Mouse (Mus musculus) monocyte, adult 5-6 weeks (primary cell): ENCODE measurements around the gene Acin1. TPM values are rescaled to one million over a fixed set of nuclear protein-coding genes. Genes with fewer than 3 reads are reported as not detected.
"Not testable (repeated sequence)": the region's sequence is repeated elsewhere in the genome, so short reads cannot be mapped to it uniquely, and the experiment has no call there.

Source experiments
- ATAC-seq: fragments of 153-309, 156-312 bp; replicated peaks from 2 replicates; pipeline ENCODE4 v1.8.0; 2017; ENCODE audit warnings: mild to moderate bottlenecking; ENCODE audit not compliant: low TSS enrichment, insufficient number of reproducible peaks, severe bottlenecking, poor library complexity, low FRiP score
- total RNA-seq: library from RNA; stranded (forward); fragments of 200-1000, 200-491, 200-594 nt; gene quantifications from 3 replicates; pipeline ENCODE4 v1.2.3, GENCODE M21; 2017

Acin1 gene
- total RNA-seq, 1 experiment from 2014 or later, result 322 TPM

DNA sequence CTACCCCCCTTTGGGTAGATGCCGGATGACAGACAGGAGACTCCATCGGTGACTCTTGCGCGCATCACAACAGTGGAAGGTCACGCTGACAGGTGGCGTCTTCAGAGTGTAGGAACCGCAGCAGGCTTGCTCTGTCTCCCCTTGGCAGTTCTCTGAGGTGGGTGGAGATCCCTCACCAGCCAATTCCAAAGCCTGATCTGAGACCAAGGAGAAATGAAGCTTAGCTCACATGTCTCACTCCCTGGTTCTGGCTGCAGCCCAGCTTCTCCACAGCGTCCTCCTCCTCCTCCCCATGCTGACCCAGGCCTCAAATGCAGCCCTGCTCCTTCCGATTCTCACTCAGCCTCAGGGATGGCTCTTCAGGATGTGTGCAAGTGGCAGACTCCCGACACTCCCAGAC is 61.8 kb downstream of the Acin1 start:
- ATAC-seq, result no peak

DNA sequence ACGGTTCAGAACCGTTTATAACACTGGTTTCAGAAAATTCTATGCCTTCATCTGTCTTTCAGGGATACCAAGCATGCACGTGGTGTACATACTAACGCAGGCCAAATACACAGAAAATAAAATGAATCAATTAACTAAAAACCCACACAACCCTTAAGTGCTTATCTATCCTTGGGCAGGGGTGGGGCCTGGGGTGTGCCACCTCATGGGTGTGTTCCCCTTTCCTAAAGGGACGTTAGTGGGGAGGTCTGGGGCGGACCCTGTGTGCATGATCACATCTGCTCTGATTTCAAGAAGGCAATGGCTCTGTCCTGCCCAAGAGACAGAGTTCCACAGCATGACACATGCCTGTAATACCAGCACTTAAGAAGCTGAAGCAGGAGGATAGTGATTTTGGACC is 63.4 kb downstream of the Acin1 start:
- ATAC-seq, result no peak

DNA sequence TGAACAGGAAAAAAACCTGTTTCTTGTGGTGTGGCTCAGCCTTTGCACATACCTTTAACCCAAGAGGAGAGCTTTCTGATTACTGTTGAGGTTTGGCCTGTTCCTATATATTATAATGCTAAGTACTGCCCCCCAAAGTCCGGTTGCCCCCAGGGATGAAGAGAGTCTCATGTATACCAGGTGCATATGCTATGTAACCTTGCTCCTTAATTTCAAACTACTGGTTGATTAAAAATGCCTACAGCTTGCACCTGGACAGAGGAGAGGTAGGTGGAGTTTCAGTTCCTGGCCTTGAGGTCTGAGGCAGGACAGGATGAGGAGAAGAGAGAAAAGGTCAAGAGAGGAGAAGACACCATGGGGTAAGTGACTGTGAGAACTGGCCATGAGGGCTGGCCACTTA is 65.6 kb downstream of the Acin1 start, which contains the start of gene Psmb11:
Gene Psmb11, plus strand, starts transcription at position 301 of the 400 bp plus-strand sequence.
- no peak for ATAC-seq

DNA sequence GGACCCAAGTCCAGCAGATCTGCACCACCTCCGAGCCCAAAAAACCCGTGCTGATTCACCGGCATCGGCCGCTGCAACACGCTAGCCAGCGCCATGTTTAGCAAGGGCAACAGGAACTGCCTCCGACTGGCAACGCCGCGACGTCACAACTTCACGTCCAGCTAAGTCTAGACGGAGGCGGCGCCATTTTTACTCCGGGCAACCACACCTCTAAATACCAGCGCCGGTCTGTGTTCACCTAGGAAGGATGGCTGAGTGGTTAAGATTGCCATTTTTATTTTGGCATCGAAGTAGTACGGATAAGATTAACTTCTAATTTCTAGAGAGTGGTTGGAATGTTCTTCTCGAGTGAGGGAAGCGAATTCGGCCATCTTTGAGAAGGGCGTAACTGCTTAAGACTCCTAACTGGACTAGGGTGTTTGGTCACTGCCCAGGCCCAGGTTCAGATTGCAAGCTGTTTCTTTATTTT is 68.8 kb downstream of the Acin1 start, which contains the start of gene Psmb5:
Gene Psmb5, minus strand, starts transcription at position 126 of the 469 bp plus-strand sequence.
- peak; percentile 92 for ATAC-seq

DNA sequence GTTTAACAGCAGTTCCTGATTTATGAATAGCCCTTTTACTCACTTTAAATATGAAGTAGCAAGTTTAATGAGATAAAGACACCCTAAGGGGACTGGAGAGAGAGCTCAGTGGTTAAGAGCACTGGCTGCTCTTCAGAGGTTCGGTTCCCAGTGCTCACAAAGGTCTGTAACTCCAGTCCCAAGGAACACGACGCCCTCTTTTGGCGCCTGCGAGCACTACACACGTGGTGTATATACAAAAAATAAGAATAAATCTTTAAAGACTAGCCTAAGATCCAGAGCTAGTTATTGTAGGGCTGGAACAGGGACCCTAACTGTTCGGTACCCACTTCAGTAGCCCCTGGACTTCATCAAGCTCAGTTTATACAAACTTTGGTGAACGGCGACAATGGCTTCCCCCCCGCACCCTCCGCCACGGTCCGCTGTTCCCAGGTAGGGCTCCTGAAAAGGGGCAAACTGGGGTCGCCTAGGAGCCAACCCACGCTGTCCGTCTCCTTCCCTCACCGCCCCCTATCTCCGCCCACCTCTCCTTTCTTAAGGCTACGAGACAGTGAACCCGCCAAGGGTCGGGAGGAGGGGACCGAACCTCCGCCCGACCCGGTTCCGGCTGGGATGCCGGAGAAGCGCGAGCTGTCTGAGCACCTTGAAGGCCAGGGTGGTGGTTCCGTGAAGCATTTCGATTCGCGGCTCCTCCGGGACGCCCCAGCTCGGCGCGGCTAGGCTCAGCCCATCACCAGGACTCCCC is 69.4 kb downstream of the Acin1 start:
- ATAC-seq, result 0 out of 2 replicates have a peak, but pooled peaks have one; percentile 10

DNA sequence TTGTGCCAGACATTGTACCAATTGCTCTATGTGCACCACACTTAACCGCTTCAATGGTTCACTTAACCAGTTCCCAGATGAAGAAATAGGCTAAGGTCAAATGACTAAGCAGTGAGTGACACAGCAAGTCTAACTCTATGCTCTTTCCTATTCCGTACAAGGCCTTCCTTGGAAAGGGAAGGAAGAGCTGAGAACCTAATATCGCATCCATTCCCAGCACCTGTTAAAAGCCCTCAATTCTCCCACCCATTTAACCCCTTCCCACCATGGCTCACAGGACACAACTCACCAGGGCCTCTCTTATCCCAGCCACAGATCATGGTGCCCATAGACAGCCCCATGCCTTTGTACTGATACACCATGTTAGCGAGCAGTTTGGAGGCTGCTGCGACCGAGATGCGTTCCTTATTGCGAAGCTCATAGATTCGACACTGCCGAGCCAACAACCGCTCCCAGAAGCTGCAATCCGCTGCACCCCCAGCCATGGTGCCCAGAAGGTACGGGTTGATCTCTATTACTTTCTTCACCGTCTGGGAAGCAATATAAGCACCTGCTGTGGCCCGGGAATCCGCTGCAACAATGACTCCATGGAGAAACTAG is 70.4 kb downstream of the Acin1 start:
- ATAC-seq, result no peak

DNA sequence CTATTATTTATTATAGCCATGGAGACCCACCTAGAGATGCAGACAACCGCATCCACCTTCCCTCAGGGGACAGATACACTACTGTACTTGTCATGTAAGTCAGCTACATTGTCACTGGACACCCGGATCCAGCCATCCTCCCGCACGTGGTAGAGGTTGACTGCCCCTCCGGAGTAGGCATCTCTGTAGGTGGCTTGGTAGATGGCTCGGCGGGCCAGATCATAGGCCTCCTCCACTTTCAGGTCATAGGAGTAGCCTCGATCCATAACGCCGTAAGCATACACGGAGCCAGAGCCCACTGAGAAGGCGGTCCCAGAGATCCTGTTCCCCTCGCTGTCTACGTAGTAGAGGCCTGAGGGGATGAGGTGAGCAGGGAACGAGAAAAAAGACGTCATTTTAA is 72.6 kb downstream of the Acin1 start:
- not testable (repeated sequence) for ATAC-seq

DNA sequence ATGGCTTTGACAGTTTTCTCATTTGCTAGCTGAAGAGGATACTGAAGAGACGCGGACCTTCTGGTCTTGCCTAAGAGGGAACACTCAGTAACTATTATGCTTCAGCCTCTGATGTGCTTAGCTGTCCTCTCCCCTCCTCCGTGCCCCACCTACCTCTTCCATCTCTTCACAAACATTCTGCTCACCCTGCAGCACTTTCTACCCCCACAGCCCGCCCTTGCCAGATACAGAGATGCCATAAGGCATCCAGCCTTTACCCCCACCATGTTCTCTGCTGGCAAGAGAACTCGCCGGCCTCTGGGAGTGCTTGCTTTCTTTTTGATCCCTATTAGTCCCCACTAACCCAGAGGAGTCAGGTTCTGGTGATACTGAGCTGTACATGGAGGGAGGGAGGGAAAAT is 76.1 kb downstream of the Acin1 start:
- ATAC-seq, result no peak

DNA sequence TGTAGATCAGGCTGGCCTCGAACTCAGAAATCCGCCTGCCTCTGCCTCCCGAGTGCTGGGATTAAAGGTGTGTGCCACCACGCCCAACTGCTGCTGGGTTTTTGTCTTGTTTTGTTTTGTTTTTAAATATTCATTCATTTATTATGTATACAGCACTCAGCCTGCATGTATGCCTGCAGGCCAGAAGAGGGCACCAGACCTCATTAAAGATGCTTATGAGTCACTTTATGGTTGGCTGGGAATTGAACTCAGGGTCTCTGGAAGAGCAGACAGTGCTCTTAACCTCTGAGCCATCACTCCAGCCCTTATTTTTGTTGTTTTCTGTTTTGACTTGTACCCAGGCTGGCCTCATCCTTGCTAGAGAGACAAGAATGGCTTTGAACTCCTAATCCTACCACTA is 76.8 kb downstream of the Acin1 start:
- no peak for ATAC-seq

DNA sequence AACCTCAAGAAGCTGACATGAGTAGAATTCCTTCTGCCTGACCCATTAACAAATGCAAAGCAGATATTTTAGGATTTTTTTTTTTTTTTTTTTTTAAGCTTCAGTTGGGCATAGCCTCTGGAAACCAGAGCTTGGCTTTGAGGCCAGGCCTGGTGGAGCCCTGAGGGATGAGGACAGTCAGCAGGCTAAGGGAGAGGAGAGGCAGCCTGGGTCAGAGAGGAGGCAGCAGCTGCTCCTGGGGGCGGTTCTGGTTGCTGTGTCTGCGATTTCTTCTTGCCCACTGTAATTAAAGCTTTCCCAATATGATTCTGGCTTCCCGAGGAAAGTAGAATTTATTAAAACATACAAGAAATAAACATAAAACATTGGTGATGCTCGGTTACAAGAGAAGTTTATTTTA is 77.5 kb downstream of the Acin1 start:
- ATAC-seq, result no peak

DNA sequence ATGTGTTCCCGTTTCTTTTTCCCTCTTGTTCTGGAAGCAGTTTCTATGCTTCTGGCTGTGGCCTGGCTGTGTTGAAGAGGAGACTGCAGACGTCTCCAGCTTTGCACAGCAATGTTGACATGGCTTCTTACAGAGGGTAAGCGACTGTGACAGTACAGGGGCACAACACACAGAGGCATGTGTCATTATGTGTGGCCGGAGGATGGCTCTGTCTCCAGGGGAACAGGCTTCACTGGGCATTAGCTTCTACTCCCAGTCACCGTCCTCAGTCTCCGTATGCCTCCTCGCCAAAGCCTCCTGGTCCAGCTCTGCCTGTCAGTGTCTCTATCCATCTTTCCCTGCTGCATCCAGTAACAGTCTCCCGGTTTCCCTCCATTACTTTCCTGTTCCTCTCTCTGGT is 79.5 kb downstream of the Acin1 start:
- no peak for ATAC-seq

DNA sequence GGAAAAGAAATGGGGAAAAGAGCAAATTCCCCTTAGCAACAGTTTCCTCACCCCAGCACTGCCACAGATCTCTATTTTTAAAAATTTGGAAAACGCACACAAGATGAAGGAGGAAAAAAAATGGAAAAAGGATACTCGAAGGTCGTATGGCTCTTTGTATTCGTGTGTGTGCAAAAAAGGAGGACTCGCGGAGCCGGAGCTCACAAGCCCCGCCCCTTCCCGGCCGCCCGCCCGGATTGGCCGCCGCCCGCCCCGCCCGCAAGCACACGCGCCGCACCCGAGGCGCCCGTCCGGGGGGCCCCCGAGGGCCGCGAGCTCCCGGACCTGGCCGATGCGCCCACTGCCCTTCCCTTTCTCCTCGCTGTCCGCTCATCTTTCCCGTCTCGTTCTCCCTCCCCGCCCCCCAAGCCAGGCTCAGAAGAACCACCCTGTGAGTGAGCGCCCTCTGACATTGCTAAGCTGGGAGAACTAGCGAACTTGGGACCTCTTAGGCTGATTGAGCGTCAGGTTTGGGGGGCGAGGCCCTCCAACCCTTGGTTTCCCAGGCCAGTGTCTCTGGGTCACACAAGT is 80.9 kb downstream of the Acin1 start, which contains the start of gene 4931414P19Rik:
Gene 4931414P19Rik, minus strand, starts transcription at position 242 of the 570 bp plus-strand sequence.
- ATAC-seq, result peak; percentile 28; the same call in 1 of the 2 replicates

DNA sequence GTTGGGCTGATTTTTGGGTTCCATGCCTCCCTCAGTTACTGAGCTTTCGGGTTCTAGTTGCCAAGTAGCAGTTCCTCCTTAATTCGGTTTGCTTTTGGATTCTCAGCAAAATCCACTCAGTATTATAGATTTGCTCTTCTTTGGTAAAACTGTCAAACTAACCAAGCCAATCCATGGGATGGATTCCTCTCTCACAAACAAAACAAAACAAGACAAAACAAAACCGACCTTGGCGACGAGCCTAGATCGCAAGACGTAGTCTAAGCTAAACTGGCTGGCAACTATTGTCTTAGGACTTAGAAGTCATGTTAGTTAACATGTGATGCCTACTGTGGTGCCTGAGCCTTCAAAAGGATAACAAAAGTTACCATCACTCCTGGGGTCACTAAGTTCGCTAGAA is 83.0 kb downstream of the Acin1 start:
- ATAC-seq, result no peak

DNA sequence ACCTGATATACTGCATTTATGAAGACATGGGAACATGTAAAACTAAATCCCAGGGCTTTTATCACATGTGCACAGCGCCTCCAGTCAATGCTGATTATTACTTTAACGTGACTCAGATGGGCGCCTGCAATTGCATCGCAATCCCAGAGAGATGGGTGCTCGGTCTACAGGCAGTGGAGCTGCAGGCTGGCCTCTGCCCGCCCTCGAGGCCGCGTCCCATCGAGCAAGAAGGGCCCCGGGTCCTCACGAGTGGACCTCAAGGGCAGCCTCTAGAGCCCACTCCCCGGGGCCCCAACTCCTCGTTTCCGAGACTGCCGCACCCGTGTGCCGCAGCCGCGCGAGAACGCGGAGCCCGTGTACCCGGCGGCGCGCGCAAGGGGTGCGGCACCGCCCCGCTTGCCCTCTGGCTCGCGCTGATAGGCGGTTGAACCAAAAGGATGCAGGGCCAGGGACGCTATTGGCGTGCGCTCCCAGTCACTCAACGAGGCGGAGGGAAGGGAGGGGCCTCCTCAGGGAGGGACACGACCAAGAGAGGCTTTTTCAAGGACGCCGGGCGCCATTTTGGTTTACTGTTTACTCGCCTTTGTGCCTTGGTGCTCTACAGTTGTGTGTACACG is 83.6 kb downstream of the Acin1 start:
- ATAC-seq, result peak; percentile 100

DNA sequence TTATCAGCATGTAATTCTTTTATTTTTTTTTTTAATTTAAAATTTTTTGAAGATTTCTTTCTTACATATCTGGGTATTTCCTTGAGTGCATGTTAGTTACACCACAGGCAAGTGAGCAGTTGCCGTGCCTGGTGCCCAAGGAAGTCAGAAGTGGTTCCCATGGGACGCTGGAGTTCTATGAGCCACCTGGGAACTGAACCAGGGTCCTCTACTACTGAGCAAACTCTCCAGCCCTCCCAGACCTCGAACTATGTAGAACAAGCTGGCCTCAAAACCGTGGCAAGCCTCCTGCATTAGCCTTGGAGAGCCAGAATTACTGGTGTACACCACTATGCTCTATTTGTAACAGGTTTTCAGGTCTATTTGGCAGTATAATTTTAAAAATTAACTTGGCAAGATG is 84.1 kb downstream of the Acin1 start:
- ATAC-seq, result no peak

DNA sequence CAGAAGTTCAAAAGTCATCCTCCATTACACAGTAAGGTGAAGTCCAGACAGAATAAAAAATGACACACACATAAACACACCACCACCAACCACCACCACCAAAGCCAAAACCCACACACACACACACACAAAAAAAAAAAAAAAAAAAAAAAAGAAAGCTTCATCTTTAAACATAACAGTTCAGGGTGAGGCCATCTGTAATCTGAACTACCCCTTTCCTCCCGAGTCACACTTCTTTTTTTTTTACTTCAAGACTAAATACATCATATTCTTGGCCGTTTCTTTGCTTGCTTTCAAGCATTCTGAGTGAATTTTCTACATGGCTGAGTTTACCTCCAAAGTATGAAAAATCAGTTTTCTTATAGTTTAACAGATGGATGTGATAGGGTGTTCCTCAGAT is 85.1 kb downstream of the Acin1 start:
- ATAC-seq, result no peak

DNA sequence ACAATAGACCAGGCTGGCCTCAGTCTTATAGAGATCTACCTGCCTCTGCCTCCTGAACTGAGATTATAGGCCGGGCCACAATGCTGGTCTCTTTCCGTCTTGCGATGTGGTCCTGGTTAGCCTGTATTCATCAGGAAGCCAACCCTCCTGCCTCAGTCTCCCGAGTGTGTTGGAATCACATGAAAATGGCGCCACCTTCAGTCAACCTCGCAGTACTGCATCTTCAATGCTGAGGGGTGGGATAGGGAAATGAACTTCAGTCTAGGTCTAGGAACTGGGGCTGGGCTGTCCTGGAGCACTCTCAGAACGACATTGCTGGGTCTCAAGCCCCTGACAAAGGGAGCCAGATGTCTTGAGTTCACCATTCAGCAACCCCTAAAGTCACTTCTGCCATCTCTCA is 89.6 kb downstream of the Acin1 start:
- ATAC-seq, result no peak; the same call in 1 of the 2 replicates

DNA sequence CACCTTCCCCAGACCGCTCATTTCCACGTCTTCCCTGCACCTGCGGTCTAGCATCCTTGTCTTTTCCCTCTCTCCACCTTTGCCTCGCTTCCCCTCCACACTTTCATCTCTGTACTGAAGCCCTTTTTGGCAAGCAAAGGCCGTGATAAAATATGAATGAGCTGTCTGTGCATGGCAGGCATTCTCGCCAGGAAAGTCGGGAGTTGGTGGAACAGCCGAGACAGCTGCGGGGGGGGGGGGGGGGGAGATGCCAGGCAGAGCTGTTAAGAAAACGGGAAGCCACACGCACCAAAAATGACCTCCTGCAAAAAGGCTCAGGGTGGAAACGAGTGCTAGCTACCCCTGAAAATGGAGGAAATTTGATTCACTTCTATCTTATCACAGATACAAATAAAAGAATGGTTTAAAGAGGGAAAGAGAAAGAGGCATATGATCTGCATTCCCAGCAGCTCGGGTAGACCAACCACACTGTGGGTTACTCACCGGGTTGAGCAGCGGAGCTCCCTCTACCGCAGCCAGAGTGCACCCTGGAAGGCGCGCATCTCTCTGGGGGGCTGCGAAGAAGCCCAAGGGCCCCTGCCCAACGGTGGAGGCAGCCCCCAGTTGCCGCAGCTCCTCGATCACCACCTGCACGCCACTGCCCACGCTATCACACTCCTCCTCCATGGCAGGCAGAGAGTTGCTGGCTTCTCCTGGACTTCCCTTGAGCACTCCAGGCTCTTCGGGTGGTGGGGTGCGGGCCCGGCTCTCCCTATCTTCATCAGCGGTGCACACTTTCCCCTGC is 91.9 kb downstream of the Acin1 start:
- ATAC-seq, result no peak

DNA sequence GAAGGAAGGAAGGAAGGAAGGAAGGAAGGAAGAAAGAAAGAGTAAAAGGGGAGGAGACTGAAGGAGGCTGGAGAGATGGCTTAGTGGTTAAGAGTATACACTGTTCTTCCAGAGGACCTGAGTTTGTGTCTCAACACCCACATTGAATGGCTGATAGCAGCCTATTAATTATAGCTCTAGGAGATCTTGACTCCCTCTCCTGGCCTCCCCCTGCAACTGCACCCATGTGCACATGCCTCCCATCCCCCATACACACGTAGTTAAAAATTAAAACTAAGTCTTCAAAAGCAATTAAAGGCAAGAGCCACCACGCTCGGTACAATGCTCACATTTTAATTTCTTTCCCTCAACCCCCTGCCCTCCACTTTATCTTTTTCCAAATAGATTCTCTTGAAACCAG is 92.7 kb downstream of the Acin1 start:
- ATAC-seq, result 0 out of 2 replicates have a peak, but pooled peaks have one; percentile 19
